Mouse (Mus musculus): ENCODE measurements around the gene Gps2. TPM values are rescaled to one million over a fixed set of nuclear protein-coding genes. Genes with fewer than 3 reads are reported as not detected.
A peak's percentile ranks its signal among the peaks of the same experiment; 100 is the strongest.

The Gps2 gene
- total and polyA plus RNA-seq, 3 experiments, result 78.0 to 113 TPM; not detected in 1

- Histone ChIP-seq H3K36me3 (ENCODE audit: control insufficient read depth in 1 of 2, insufficient read depth in 2 of 2, low read length in 2 of 2) (peaks cover 22 to 61% of the 10 kb centered on the region in 2 experiments), H3K9me3 (replicated peaks; ENCODE audit: insufficient read depth, low read length) (no peaks in the 10 kb centered on the region), H3K4me1 (ENCODE audit: control insufficient read depth in 1 of 2, insufficient read depth in 2 of 2, low read length in 2 of 2) (peaks cover 13 to 48% of the 10 kb centered on the region in 2 experiments), H3K79me2 (ENCODE audit: control insufficient read depth, insufficient read depth, low read length, poor library complexity) (peaks cover 52% of the 10 kb centered on the region), H3K9ac (ENCODE audit: control insufficient read depth, low read depth, low read length, poor library complexity, severe bottlenecking) (peak overlapping the region; percentile 83), H3K27me3 (ENCODE audit: control insufficient read depth in 1 of 2, insufficient read depth in 2 of 2, low read length in 2 of 2) (no peaks in the 10 kb centered on the region), H3K4me3 (ENCODE audit: control insufficient read depth in 1 of 2, insufficient read depth in 1 of 2, low read depth in 2 of 2, low read length in 2 of 2) (peak overlapping the region; percentile 73 to 96), H3K27ac (ENCODE audit: control insufficient read depth, low read depth, low read length) (peak overlapping the region; percentile 80)
- peak; percentile 96 for DNase-seq (ENCODE audit: low read depth, low spot score)
- no peak; the same call in 1 of the 2 replicates for TF ChIP-seq ETS1 (IDR thresholded peaks at IDR 0.05; ENCODE audit: low read depth, low read length)
- TF ChIP-seq POLR2AphosphoS5 (IDR thresholded peaks at IDR 0.05; ENCODE audit: borderline replicate concordance, low read depth, low read length), result no peak; the same call in 1 of the 2 replicates
- peak; percentile 7; the same call in 1 of the 2 replicates for TF ChIP-seq MAFK (IDR thresholded peaks at IDR 0.05; ENCODE audit: borderline replicate concordance, low read depth, low read length)
- no peak for TF ChIP-seq CTCF (IDR thresholded peaks at IDR 0.05 in 2 of 3, conservative IDR thresholded peaks at IDR 0.05 in 1 of 3; ENCODE audit: control insufficient read depth in 1 of 3, insufficient read depth in 1 of 3, low read depth in 2 of 3, low read length in 3 of 3, poor library complexity in 1 of 3, severe bottlenecking in 1 of 3)
- no peak for TF ChIP-seq RAD21 (IDR thresholded peaks at IDR 0.05; ENCODE audit: low read depth, low read length)
- no peak for TF ChIP-seq ZC3H11A (IDR thresholded peaks at IDR 0.05; ENCODE audit: low read depth, low read length)
- peak; percentile 67; the same call in 1 of the 2 replicates for TF ChIP-seq MYC (IDR thresholded peaks at IDR 0.05; ENCODE audit: low read depth, low read length)
- TF ChIP-seq MEF2A (IDR thresholded peaks at IDR 0.05; ENCODE audit: extremely low read depth, insufficient replicate concordance, low read depth, low read length, poor library complexity, severe bottlenecking), result no peak
- TF ChIP-seq JUND (IDR thresholded peaks at IDR 0.05; ENCODE audit: low read depth, low read length), result 0 out of 2 replicates have a peak, but pooled peaks have one; percentile 48
- TF ChIP-seq CHD1 (IDR thresholded peaks at IDR 0.05; ENCODE audit: low read depth, low read length), result no peak; the same call in 1 of the 2 replicates
- TF ChIP-seq HCFC1 (IDR thresholded peaks at IDR 0.05; ENCODE audit: low read depth, low read length), result peak; percentile 68
- TF ChIP-seq KAT2A (conservative IDR thresholded peaks at IDR 0.05; ENCODE audit: low read depth, low read length), result no peak; the same call in 1 of the 2 replicates
- TF ChIP-seq CHD2 (IDR thresholded peaks at IDR 0.05; ENCODE audit: low read length), result no peak; the same call in 1 of the 2 replicates
- TF ChIP-seq SMC3 (IDR thresholded peaks at IDR 0.05; ENCODE audit: low read depth, low read length), result peak; percentile 15; the same call in 1 of the 2 replicates
- TF ChIP-seq POLR2AphosphoS2 (IDR thresholded peaks at IDR 0.05; ENCODE audit: low read length), result peak; percentile 77
- TF ChIP-seq MXI1 (IDR thresholded peaks at IDR 0.05; ENCODE audit: low read depth, low read length), result peak; percentile 81
- peak; percentile 87; the same call in 1 of the 2 replicates for TF ChIP-seq MAZ (IDR thresholded peaks at IDR 0.05; ENCODE audit: low read depth, low read length)
- TF ChIP-seq NELFE (IDR thresholded peaks at IDR 0.05; ENCODE audit: low read depth, low read length), result peak; percentile 74
- peak; percentile 74 for TF ChIP-seq MAX (IDR thresholded peaks at IDR 0.05; ENCODE audit: low read length)
- TF ChIP-seq NRF1 (IDR thresholded peaks at IDR 0.05; ENCODE audit: insufficient read depth, low read depth, low read length, poor library complexity, severe bottlenecking), result peak; percentile 11; the same call in 1 of the 2 replicates
- TF ChIP-seq RCOR1 (IDR thresholded peaks at IDR 0.05; ENCODE audit: low read depth, low read length), result no peak
- TF ChIP-seq SIN3A (IDR thresholded peaks at IDR 0.05; ENCODE audit: low read length), result peak; percentile 82
- peak; percentile 43; the same call in 1 of the 2 replicates for TF ChIP-seq ELF1 (IDR thresholded peaks at IDR 0.05; ENCODE audit: low read depth, low read length)
- no peak for TF ChIP-seq USF2 (IDR thresholded peaks at IDR 0.05; ENCODE audit: borderline replicate concordance in 1 of 2, insufficient read depth in 1 of 2, low read depth in 1 of 2, low read length in 2 of 2)
- TF ChIP-seq ZNF384 (IDR thresholded peaks at IDR 0.05; ENCODE audit: low read depth, low read length), result no peak; the same call in 1 of the 2 replicates
- peak; percentile 88; the same call in 1 of the 2 replicates for TF ChIP-seq TBP (IDR thresholded peaks at IDR 0.05; ENCODE audit: low read depth, low read length)
- peak; percentile 54 for TF ChIP-seq TCF12 (IDR thresholded peaks at IDR 0.05; ENCODE audit: low read depth, low read length)
- peak; percentile 95 for TF ChIP-seq ZMIZ1 (IDR thresholded peaks at IDR 0.05; ENCODE audit: low read depth, low read length)
- no peak for TF ChIP-seq TAL1 (IDR thresholded peaks at IDR 0.05; ENCODE audit: low read length)
- no peak for TF ChIP-seq ZKSCAN1 (IDR thresholded peaks at IDR 0.05; ENCODE audit: low read depth, low read length)
- TF ChIP-seq E2F4 (IDR thresholded peaks at IDR 0.05; ENCODE audit: borderline replicate concordance, low read depth, low read length), result peak; percentile 87
- peak; percentile 31; the same call in 1 of the 2 replicates for TF ChIP-seq USF1 (IDR thresholded peaks at IDR 0.05; ENCODE audit: low read depth, low read length)
- no peak for TF ChIP-seq GABPA (IDR thresholded peaks at IDR 0.05; ENCODE audit: low read depth, low read length)
- no peak for TF ChIP-seq GATA1 (IDR thresholded peaks at IDR 0.05; ENCODE audit: low read depth, low read length)
- TF ChIP-seq MYB (IDR thresholded peaks at IDR 0.05; ENCODE audit: low read depth, low read length), result peak; percentile 32; the same call in 1 of the 2 replicates
- TF ChIP-seq POLR2A (IDR thresholded peaks at IDR 0.05; ENCODE audit: control insufficient read depth in 1 of 2, insufficient read depth in 1 of 2, low read depth in 1 of 2, low read length in 2 of 2, poor library complexity in 1 of 2), result peak; percentile 55 to 93; a peak in 3 of 4 replicates
Observed at GRCm38 (mm10) chr11:69919661-69920265, 6.1 kb downstream of the Gps2 start.

All from MEL (cell line).